Mouse (Mus musculus) stomach, embryonic 16.5 days (tissue): ENCODE data around the gene Cars. TPM values are rescaled to one million over a fixed set of nuclear protein-coding genes. Genes with fewer than 3 reads are reported as not detected.

Source experiments
- ATAC-seq: fragments of 200-750 bp; cut with Nextera tagmentation; 2 replicates; pipeline ENCODE4 v1.8.0; 2017; ENCODE audit warnings: moderate number of reproducible peaks, moderate TSS enrichment; ENCODE audit not compliant: insufficient read depth, low FRiP score
- H3K27ac ChIP-seq: fragments of 300-500 bp; sonication (generic); 2 replicates; pipeline ENCODE4 v1.5.1; 2014; ENCODE audit warnings: low read length
- H3K27me3 ChIP-seq: fragments of 300-500 bp; sonication (generic); 2 replicates; pipeline ENCODE4 v1.6.1; 2014; ENCODE audit warnings: low read length, control low read depth, mixed read lengths; ENCODE audit not compliant: control insufficient read depth, insufficient read depth
- H3K36me3 ChIP-seq: fragments of 300-500 bp; sonication (generic); 2 replicates; pipeline ENCODE4 v1.6.1; 2014; ENCODE audit warnings: low read length; ENCODE audit not compliant: control insufficient read depth, insufficient read depth
- H3K4me1 ChIP-seq: fragments of 300-500 bp; sonication (generic); 2 replicates; pipeline ENCODE4 v1.6.1; 2014; ENCODE audit warnings: low read length, control low read depth, mixed read lengths; ENCODE audit not compliant: control insufficient read depth, insufficient read depth
- H3K4me2 ChIP-seq: fragments of 300-500 bp; sonication (generic); 2 replicates; pipeline ENCODE4 v1.6.1; 2014; ENCODE audit warnings: low read depth, low read length, mixed read lengths
- H3K4me3 ChIP-seq: fragments of 300-500 bp; sonication (generic); replicated peaks from 2 replicates; pipeline ENCODE4 v1.5.1; 2014; ENCODE audit warnings: mild to moderate bottlenecking, low read length
- H3K9ac ChIP-seq: fragments of 300-500 bp; sonication (generic); 2 replicates; pipeline ENCODE4 v1.6.1; 2014; ENCODE audit warnings: low read length
- H3K9me3 ChIP-seq: fragments of 300-500 bp; sonication (generic); replicated peaks from 2 replicates; pipeline ENCODE4 v1.6.1; 2016; ENCODE audit warnings: low read length, control low read depth; ENCODE audit not compliant: control insufficient read depth
- WGBS: fragments of 180-500 bp; shearing (Covaris S2); extraction: QIAGEN DNeasy Blood & Tissue Kit; methylation state at CpG from one replicate; pipeline ENCODE4 v1.1.7; 2014; 5-methylcytosine and 5-hydroxymethylcytosine counted together
- microRNA-seq: library from miRNA; unstranded; fragments of <30 nt; microRNA quantifications from one replicate; pipeline ENCODE4, GENCODE M21; 2016
- polyA plus RNA-seq: library from polyadenylated mRNA; unstranded; fragments of >200 nt; fragmentation: Nextera tagmentation; extraction: Ambion mirVana; gene quantifications from 2 replicates; pipeline ENCODE4 v1.2.1, GENCODE M21; 2015

The Cars gene
- polyA plus RNA-seq, 1 experiment from 2014 or later: 72.8 TPM

- H3K4me1 ChIP-seq: no peaks in the 10 kb centered on the region
- no peak overlapping the region for H3K4me2 ChIP-seq
- H3K27me3 ChIP-seq: no peaks in the 10 kb centered on the region
- H3K9ac ChIP-seq: no peak overlapping the region
- H3K27ac ChIP-seq: no peak overlapping the region
- no peaks in the 10 kb centered on the region for H3K9me3 ChIP-seq
- ATAC-seq: no peak
- peaks cover 13% of the 10 kb centered on the region for H3K36me3 ChIP-seq
- H3K4me3 ChIP-seq: no peak overlapping the region
These were observed 88.6 kb downstream of the Cars start for GRCm38 (mm10) chr7:143511335-143511712.

- Histone ChIP-seq H3K4me2 (no peak overlapping the region), H3K9ac (no peak overlapping the region), H3K4me3 (no peak overlapping the region), H3K27ac (no peak overlapping the region), H3K9me3 (no peaks in the 10 kb centered on the region), H3K36me3 (peaks cover 13% of the 10 kb centered on the region), H3K4me1 (no peaks in the 10 kb centered on the region), H3K27me3 (no peaks in the 10 kb centered on the region)
- 87% methylated on average over 3 of the region's 3 CpGs for WGBS
- ATAC-seq: no peak
These were observed 89.1 kb downstream of the Cars start for GRCm38 (mm10) chr7:143510593-143511334.

GRCm38 (mm10) chr7:143509566-143509965 is 90.3 kb downstream of the Cars start:
- 69% methylated on average over 1 of the region's 1 CpGs for WGBS
- Histone ChIP-seq H3K27me3 (no peaks in the 10 kb centered on the region), H3K9me3 (no peaks in the 10 kb centered on the region), H3K27ac (no peak overlapping the region), H3K9ac (no peak overlapping the region), H3K4me2 (no peak overlapping the region), H3K36me3 (peaks cover 7% of the 10 kb centered on the region; the same call in 1 of the 2 replicates), H3K4me3 (no peak overlapping the region), H3K4me1 (no peaks in the 10 kb centered on the region)
- ATAC-seq: no peak

Small RNAs within 50 kb of the gene (microRNA-seq; reads per million reads assigned to microRNA genes)
- gene Mir7064: 0.83 reads per million

Other genes starting within 250 kb of the Cars start
- 402 and 460 TPM in 2 replicates for gene Cdkn1c, start 139.0 kb downstream of the Cars start, polyA plus RNA-seq
- 11.3 and 15.8 TPM in 2 replicates for gene Slc22a18, start 126.4 kb downstream of the Cars start, polyA plus RNA-seq
- gene Phlda2, start 96.9 kb downstream of the Cars start, polyA plus RNA-seq: 11.2 and 12.8 TPM in 2 replicates
- gene Nap1l4, start 51.0 kb downstream of the Cars start, polyA plus RNA-seq: 196 and 204 TPM in 2 replicates
- gene Tnfrsf26, start 28.6 kb upstream of the Cars start, polyA plus RNA-seq: 0.59 and 0.66 TPM in 2 replicates
- 6.2 and 6.4 TPM in 2 replicates for gene Tnfrsf22, start 49.6 kb upstream of the Cars start, polyA plus RNA-seq
- 3.5 and 4.6 TPM in 2 replicates for gene Tnfrsf23, start 85.8 kb upstream of the Cars start, polyA plus RNA-seq
- 43.5 and 52.2 TPM in 2 replicates for gene Osbpl5, start 156.9 kb upstream of the Cars start, polyA plus RNA-seq
- gene Mrgprg, start 166.9 kb upstream of the Cars start, polyA plus RNA-seq: not detected in 2 replicates
- gene Mrgpre, start 184.4 kb upstream of the Cars start, polyA plus RNA-seq: 0.98 and 1.6 TPM in 2 replicates
- 11.1 and 15.1 TPM in 2 replicates for gene Nadsyn1, start 222.8 kb upstream of the Cars start, polyA plus RNA-seq
- 42.4 and 47.7 TPM in 2 replicates for gene Dhcr7, start 223.1 kb upstream of the Cars start, polyA plus RNA-seq